Mouse (Mus musculus): ENCODE results near the gene Ndufa7. TPM values are rescaled to one million over a fixed set of nuclear protein-coding genes. Genes with fewer than 3 reads are reported as not detected.
A peak's percentile ranks its signal among the peaks of the same experiment; 100 is the strongest.

Ndufa7 gene
- polyA plus RNA-seq, 1 experiment from 2014 or later: 707 TPM

GRCm38 (mm10) chr17:33811142-33811516 is 13.2 kb upstream of the Ndufa7 start:
- H3K4me2 ChIP-seq (ENCODE audit: low read length): peak overlapping the region; percentile 91
- peak; percentile 55 for ATAC-seq (ENCODE audit: insufficient number of reproducible peaks, insufficient read depth, low FRiP score, low read depth)
- peaks cover 33% of the 10 kb centered on the region for H3K27me3 ChIP-seq (ENCODE audit: control insufficient read depth, insufficient read depth, low read length)
- peak overlapping the region; percentile 80 to 83 for H3K27ac ChIP-seq (replicated peaks in 1 of 2; ENCODE audit: control insufficient read depth in 1 of 2, insufficient read depth in 1 of 2, low read depth in 2 of 2, low read length in 2 of 2)
- 0 out of 2 replicates have a peak, but pooled peaks cover 4% of the 10 kb centered on the region for H3K36me3 ChIP-seq (ENCODE audit: control insufficient read depth, insufficient read depth, low read length)
- H3K9me3 ChIP-seq (ENCODE audit: control insufficient read depth, low read length): no peaks in the 10 kb centered on the region
- H3K4me3 ChIP-seq (ENCODE audit: control insufficient read depth in 1 of 2, insufficient read depth in 1 of 2, low read depth in 1 of 2, low read length in 2 of 2): peak overlapping the region; percentile 59 to 78
- H3K4me1 ChIP-seq (ENCODE audit: control insufficient read depth in 2 of 2, insufficient read depth in 2 of 2, low read length in 2 of 2): peaks cover 19 to 24% of the 10 kb centered on the region in 2 experiments
- H3K9ac ChIP-seq (ENCODE audit: low read length): peak overlapping the region; percentile 76
- WGBS: 0% methylated on average over 7 of the region's 7 CpGs

- Histone ChIP-seq H3K27ac (replicated peaks in 1 of 2; ENCODE audit: control insufficient read depth in 1 of 2, insufficient read depth in 1 of 2, low read depth in 2 of 2, low read length in 2 of 2) (peak overlapping the region; percentile 45 to 67), H3K9ac (ENCODE audit: low read length) (peak overlapping the region; percentile 41; the same call in 1 of the 2 replicates), H3K36me3 (ENCODE audit: control insufficient read depth, insufficient read depth, low read length) (0 out of 2 replicates have a peak, but pooled peaks cover 4% of the 10 kb centered on the region), H3K4me2 (ENCODE audit: low read length) (peak overlapping the region; percentile 91), H3K9me3 (ENCODE audit: control insufficient read depth, low read length) (no peaks in the 10 kb centered on the region), H3K4me3 (ENCODE audit: control insufficient read depth in 1 of 2, insufficient read depth in 1 of 2, low read depth in 1 of 2, low read length in 2 of 2) (no peak overlapping the region), H3K27me3 (ENCODE audit: control insufficient read depth, insufficient read depth, low read length) (peaks cover 21% of the 10 kb centered on the region), H3K4me1 (ENCODE audit: control insufficient read depth in 2 of 2, insufficient read depth in 2 of 2, low read length in 2 of 2) (peaks cover 24 to 27% of the 10 kb centered on the region in 2 experiments)
- ATAC-seq (ENCODE audit: insufficient number of reproducible peaks, insufficient read depth, low FRiP score, low read depth): no peak
- WGBS: 55% methylated on average over 3 of the region's 3 CpGs
These were observed 11.9 kb upstream of the Ndufa7 start for GRCm38 (mm10) chr17:33812475-33812874.

- Histone ChIP-seq H3K4me3 (ENCODE audit: control insufficient read depth in 1 of 2, insufficient read depth in 1 of 2, low read depth in 1 of 2, low read length in 2 of 2) (no peak overlapping the region), H3K4me2 (ENCODE audit: low read length) (peak overlapping the region; percentile 91), H3K27me3 (ENCODE audit: control insufficient read depth, insufficient read depth, low read length) (peaks cover 21% of the 10 kb centered on the region), H3K36me3 (ENCODE audit: control insufficient read depth, insufficient read depth, low read length) (0 out of 2 replicates have a peak, but pooled peaks cover 4% of the 10 kb centered on the region), H3K9ac (ENCODE audit: low read length) (peak overlapping the region; percentile 41; the same call in 1 of the 2 replicates), H3K27ac (replicated peaks in 1 of 2; ENCODE audit: control insufficient read depth in 1 of 2, insufficient read depth in 1 of 2, low read depth in 2 of 2, low read length in 2 of 2) (peak overlapping the region; percentile 45 to 67), H3K9me3 (ENCODE audit: control insufficient read depth, low read length) (no peaks in the 10 kb centered on the region), H3K4me1 (ENCODE audit: control insufficient read depth in 2 of 2, insufficient read depth in 2 of 2, low read length in 2 of 2) (peaks cover 27 to 31% of the 10 kb centered on the region in 2 experiments)
- no peak for ATAC-seq (ENCODE audit: insufficient number of reproducible peaks, insufficient read depth, low FRiP score, low read depth)
- 52% methylated on average over 4 of the region's 4 CpGs for WGBS
These were observed 11.4 kb upstream of the Ndufa7 start for GRCm38 (mm10) chr17:33812990-33813389.

GRCm38 (mm10) chr17:33815399-33815798 is 9.0 kb upstream of the Ndufa7 start:
- Histone ChIP-seq H3K9me3 (ENCODE audit: control insufficient read depth, low read length) (no peaks in the 10 kb centered on the region), H3K4me1 (ENCODE audit: control insufficient read depth in 2 of 2, insufficient read depth in 2 of 2, low read length in 2 of 2) (peaks cover 31 to 36% of the 10 kb centered on the region in 2 experiments)
- WGBS: 92% methylated on average over 5 of the region's 6 CpGs

GRCm38 (mm10) chr17:33816612-33817011 is 7.8 kb upstream of the Ndufa7 start:
- 70% methylated on average over 5 of the region's 5 CpGs for WGBS
- peak overlapping the region in 1 of 2 experiments; percentile 79; a peak in 1 of 4 replicates for H3K27ac ChIP-seq (replicated peaks in 1 of 2; ENCODE audit: control insufficient read depth in 1 of 2, insufficient read depth in 1 of 2, low read depth in 2 of 2, low read length in 2 of 2)

More at GRCm38 (mm10) chr17:33815399-33815798, 9.0 kb upstream of the Ndufa7 start:
- ATAC-seq (ENCODE audit: insufficient number of reproducible peaks, insufficient read depth, low FRiP score, low read depth): no peak
- H3K36me3 ChIP-seq (ENCODE audit: control insufficient read depth, insufficient read depth, low read length): peaks cover 27% of the 10 kb centered on the region
- peaks cover 6% of the 10 kb centered on the region for H3K27me3 ChIP-seq (ENCODE audit: control insufficient read depth, insufficient read depth, low read length)
- H3K9ac ChIP-seq (ENCODE audit: low read length): no peak overlapping the region
- H3K4me2 ChIP-seq (ENCODE audit: low read length): no peak overlapping the region
- H3K4me3 ChIP-seq (ENCODE audit: control insufficient read depth in 1 of 2, insufficient read depth in 1 of 2, low read depth in 1 of 2, low read length in 2 of 2): no peak overlapping the region
- no peak overlapping the region for H3K27ac ChIP-seq (replicated peaks in 1 of 2; ENCODE audit: control insufficient read depth in 1 of 2, insufficient read depth in 1 of 2, low read depth in 2 of 2, low read length in 2 of 2)

GRCm38 (mm10) chr17:33817184-33817968 is 7.0 kb upstream of the Ndufa7 start:
- Histone ChIP-seq H3K27me3 (ENCODE audit: control insufficient read depth, insufficient read depth, low read length) (peaks cover 6% of the 10 kb centered on the region), H3K4me3 (ENCODE audit: control insufficient read depth in 1 of 2, insufficient read depth in 1 of 2, low read depth in 1 of 2, low read length in 2 of 2) (peak overlapping the region; percentile 55 to 90), H3K4me2 (ENCODE audit: low read length) (peak overlapping the region; percentile 96), H3K27ac (replicated peaks in 1 of 2; ENCODE audit: control insufficient read depth in 1 of 2, insufficient read depth in 1 of 2, low read depth in 2 of 2, low read length in 2 of 2) (peak overlapping the region; percentile 79 to 84), H3K9me3 (ENCODE audit: control insufficient read depth, low read length) (no peaks in the 10 kb centered on the region), H3K36me3 (ENCODE audit: control insufficient read depth, insufficient read depth, low read length) (peaks cover 46% of the 10 kb centered on the region), H3K4me1 (ENCODE audit: control insufficient read depth in 2 of 2, insufficient read depth in 2 of 2, low read length in 2 of 2) (peaks cover 19 to 20% of the 10 kb centered on the region in 2 experiments), H3K9ac (ENCODE audit: low read length) (peak overlapping the region; percentile 83)
- peak; percentile 94 for ATAC-seq (ENCODE audit: insufficient number of reproducible peaks, insufficient read depth, low FRiP score, low read depth)
- under 1% methylated on average over 89 of the region's 89 CpGs for WGBS

More at GRCm38 (mm10) chr17:33816612-33817011, 7.8 kb upstream of the Ndufa7 start:
- no peak for ATAC-seq (ENCODE audit: insufficient number of reproducible peaks, insufficient read depth, low FRiP score, low read depth)
- peaks cover 21 to 23% of the 10 kb centered on the region in 2 experiments for H3K4me1 ChIP-seq (ENCODE audit: control insufficient read depth in 2 of 2, insufficient read depth in 2 of 2, low read length in 2 of 2)
- peaks cover 6% of the 10 kb centered on the region for H3K27me3 ChIP-seq (ENCODE audit: control insufficient read depth, insufficient read depth, low read length)
- H3K9me3 ChIP-seq (ENCODE audit: control insufficient read depth, low read length): no peaks in the 10 kb centered on the region
- peak overlapping the region in 1 of 2 experiments; percentile 55; a peak in 1 of 4 replicates for H3K4me3 ChIP-seq (ENCODE audit: control insufficient read depth in 1 of 2, insufficient read depth in 1 of 2, low read depth in 1 of 2, low read length in 2 of 2)
- peaks cover 39% of the 10 kb centered on the region for H3K36me3 ChIP-seq (ENCODE audit: control insufficient read depth, insufficient read depth, low read length)
- peak overlapping the region; percentile 96 for H3K4me2 ChIP-seq (ENCODE audit: low read length)
- H3K9ac ChIP-seq (ENCODE audit: low read length): peak overlapping the region; percentile 83; the same call in 1 of the 2 replicates

GRCm38 (mm10) chr17:33817969-33818643 is 6.3 kb upstream of the Ndufa7 start:
- H3K36me3 ChIP-seq (ENCODE audit: control insufficient read depth, insufficient read depth, low read length): peaks cover 54% of the 10 kb centered on the region
- 0 out of 2 replicates have a peak, but pooled peaks have one; percentile 5 for ATAC-seq (ENCODE audit: insufficient number of reproducible peaks, insufficient read depth, low FRiP score, low read depth)
- 20% methylated on average over 33 of the region's 33 CpGs for WGBS

More at GRCm38 (mm10) chr17:33817969-33818643, 6.3 kb upstream of the Ndufa7 start:
- peak overlapping the region; percentile 83 for H3K9ac ChIP-seq (ENCODE audit: low read length)
- peak overlapping the region; percentile 0 to 67; a peak in 3 of 4 replicates for H3K27ac ChIP-seq (replicated peaks in 1 of 2; ENCODE audit: control insufficient read depth in 1 of 2, insufficient read depth in 1 of 2, low read depth in 2 of 2, low read length in 2 of 2)
- peaks cover 13% of the 10 kb centered on the region in 2 experiments for H3K4me1 ChIP-seq (ENCODE audit: control insufficient read depth in 2 of 2, insufficient read depth in 2 of 2, low read length in 2 of 2)
- peaks cover 4% of the 10 kb centered on the region for H3K27me3 ChIP-seq (ENCODE audit: control insufficient read depth, insufficient read depth, low read length)
- no peaks in the 10 kb centered on the region for H3K9me3 ChIP-seq (ENCODE audit: control insufficient read depth, low read length)
- H3K4me2 ChIP-seq (ENCODE audit: low read length): peak overlapping the region; percentile 96
- H3K4me3 ChIP-seq (ENCODE audit: control insufficient read depth in 1 of 2, insufficient read depth in 1 of 2, low read depth in 1 of 2, low read length in 2 of 2): peak overlapping the region; percentile 55 to 90

Measured in heart, embryonic 14.5 days (tissue).